Mouse (Mus musculus): Measurements from ENCODE around the gene Aebp2. TPM values are rescaled to one million over a fixed set of nuclear protein-coding genes. Genes with fewer than 3 reads are reported as not detected.
A peak's percentile ranks its signal among the peaks of the same experiment; 100 is the strongest.

Aebp2 gene
- polyA plus RNA-seq, 1 experiment from 2014 or later: 7.3 TPM

DNA sequence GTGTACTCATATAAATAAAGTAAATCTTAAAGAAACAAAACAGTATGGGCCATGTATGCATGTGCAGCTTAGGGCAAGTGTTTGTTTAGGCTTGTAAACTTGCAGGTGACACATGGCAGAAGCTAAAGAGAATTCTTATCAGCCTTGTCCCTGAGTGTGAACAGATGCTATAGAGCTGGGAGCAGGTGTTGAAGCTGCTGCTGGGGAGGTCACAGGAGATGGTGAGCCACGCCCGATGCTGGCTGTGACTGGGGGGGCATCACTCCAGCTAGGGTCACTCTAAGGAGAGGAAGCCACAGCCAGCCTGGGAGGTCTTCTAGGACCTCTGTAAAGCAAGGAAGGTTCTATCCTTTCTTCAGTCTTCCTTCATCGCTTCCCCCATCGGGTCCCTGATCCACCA, 53.6 kb downstream of the Aebp2 start:
- H3K27ac ChIP-seq: no peak overlapping the region
- no peak overlapping the region for H3K9ac ChIP-seq
- no peak overlapping the region for H3K4me2 ChIP-seq
- H3K27me3 ChIP-seq: no peaks in the 10 kb centered on the region
- H3K9me3 ChIP-seq (replicated peaks): no peaks in the 10 kb centered on the region
- no peak overlapping the region for H3K4me3 ChIP-seq
- H3K36me3 ChIP-seq: no peaks in the 10 kb centered on the region
- whole genome bisulfite sequencing: 87% methylated on average over 4 of the region's 4 CpGs
- no peak for ATAC-seq (replicated peaks; ENCODE audit: insufficient number of reproducible peaks, insufficient read depth, low FRiP score, low read depth)
- H3K4me1 ChIP-seq (replicated peaks): peaks cover 26% of the 10 kb centered on the region

DNA sequence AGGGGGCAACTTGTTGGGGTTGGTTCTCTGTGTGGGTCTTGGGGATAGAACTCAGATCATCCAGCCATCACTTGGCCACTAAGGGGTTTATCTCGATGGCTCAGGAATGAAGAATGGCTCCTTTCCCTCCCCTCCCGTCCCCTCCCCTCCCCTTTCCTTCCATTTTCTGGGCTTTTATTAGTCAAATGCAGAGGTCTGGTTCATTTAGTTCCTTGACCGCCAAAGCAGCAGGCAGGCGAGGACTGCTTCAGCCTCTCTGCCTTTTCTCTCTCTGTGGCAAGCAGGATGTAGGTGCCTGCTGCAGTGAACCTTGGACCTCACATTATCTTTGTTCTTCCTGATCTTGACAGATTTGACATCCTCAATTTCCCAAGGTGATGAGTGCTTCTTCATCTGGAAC, 54.6 kb downstream of the Aebp2 start:
- peaks cover 26% of the 10 kb centered on the region for H3K4me1 ChIP-seq (replicated peaks)
- no peaks in the 10 kb centered on the region for H3K9me3 ChIP-seq (replicated peaks)
- no peaks in the 10 kb centered on the region for H3K36me3 ChIP-seq
- no peak for ATAC-seq (replicated peaks; ENCODE audit: insufficient number of reproducible peaks, insufficient read depth, low FRiP score, low read depth)
- no peak overlapping the region for H3K4me3 ChIP-seq
- H3K4me2 ChIP-seq: no peak overlapping the region
- WGBS: 58% methylated on average over 4 of the region's 4 CpGs
- no peak overlapping the region for H3K27ac ChIP-seq
- no peaks in the 10 kb centered on the region for H3K27me3 ChIP-seq
- no peak overlapping the region for H3K9ac ChIP-seq

DNA sequence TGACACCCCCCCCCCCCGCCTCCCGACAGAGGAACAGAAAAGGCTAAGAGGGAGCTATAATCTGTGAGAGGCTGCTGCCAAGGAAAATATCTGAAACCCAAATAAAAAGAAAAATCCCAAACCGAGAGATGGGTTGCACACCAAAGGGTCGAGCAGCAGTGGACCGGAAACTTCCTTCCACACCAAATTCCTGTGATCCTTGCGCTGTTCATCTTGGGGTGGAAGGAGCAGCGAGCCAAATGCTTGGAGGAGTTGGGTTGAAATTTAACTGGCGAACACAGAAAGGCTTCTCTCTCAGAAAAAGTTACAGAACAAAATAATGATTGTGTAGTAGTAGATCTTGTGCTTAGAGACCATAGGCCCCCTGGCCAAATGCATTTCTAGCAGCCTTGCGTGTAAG, 55.5 kb downstream of the Aebp2 start:
- ATAC-seq (replicated peaks; ENCODE audit: insufficient number of reproducible peaks, insufficient read depth, low FRiP score, low read depth): no peak

GRCm38 (mm10) chr6:140678658-140679271, 56.3 kb downstream of the Aebp2 start:
- no peak overlapping the region for H3K4me3 ChIP-seq
- no peak overlapping the region for H3K4me2 ChIP-seq
- ATAC-seq (replicated peaks; ENCODE audit: insufficient number of reproducible peaks, insufficient read depth, low FRiP score, low read depth): no peak
- 0 out of 2 replicates have a peak overlapping the region, but pooled peaks have one; percentile 1 for H3K27ac ChIP-seq
- H3K9me3 ChIP-seq (replicated peaks): no peaks in the 10 kb centered on the region
- 31% methylated on average over 15 of the region's 15 CpGs for WGBS
- no peaks in the 10 kb centered on the region for H3K27me3 ChIP-seq
- H3K4me1 ChIP-seq (replicated peaks): peaks cover 31% of the 10 kb centered on the region
- no peaks in the 10 kb centered on the region for H3K36me3 ChIP-seq
- H3K9ac ChIP-seq: no peak overlapping the region

More for the DNA sequence above, 55.5 kb downstream of the Aebp2 start:
- Histone ChIP-seq H3K4me2 (no peak overlapping the region), H3K27ac (no peak overlapping the region), H3K9me3 (replicated peaks) (no peaks in the 10 kb centered on the region), H3K9ac (no peak overlapping the region), H3K4me1 (replicated peaks) (peaks cover 29% of the 10 kb centered on the region), H3K36me3 (no peaks in the 10 kb centered on the region), H3K4me3 (no peak overlapping the region), H3K27me3 (no peaks in the 10 kb centered on the region)
- WGBS: 63% methylated on average over 9 of the region's 9 CpGs

GRCm38 (mm10) chr6:140680713-140681112, 58.2 kb downstream of the Aebp2 start:
- Histone ChIP-seq H3K36me3 (no peaks in the 10 kb centered on the region), H3K4me3 (no peak overlapping the region), H3K9ac (no peak overlapping the region), H3K9me3 (replicated peaks) (no peaks in the 10 kb centered on the region), H3K27ac (no peak overlapping the region), H3K4me2 (no peak overlapping the region), H3K4me1 (replicated peaks) (peaks cover 28% of the 10 kb centered on the region), H3K27me3 (no peaks in the 10 kb centered on the region)
- ATAC-seq (replicated peaks; ENCODE audit: insufficient number of reproducible peaks, insufficient read depth, low FRiP score, low read depth): no peak; the same call in 1 of the 2 replicates
- 67% methylated on average over 7 of the region's 7 CpGs for WGBS

- Histone ChIP-seq H3K4me2 (0 out of 2 replicates have a peak overlapping the region, but pooled peaks have one; percentile 23), H3K9me3 (replicated peaks) (no peaks in the 10 kb centered on the region), H3K27me3 (no peaks in the 10 kb centered on the region), H3K4me1 (replicated peaks) (peaks cover 23% of the 10 kb centered on the region), H3K36me3 (no peaks in the 10 kb centered on the region), H3K27ac (no peak overlapping the region), H3K4me3 (no peak overlapping the region), H3K9ac (no peak overlapping the region)
- 26% methylated on average over 13 of the region's 13 CpGs for WGBS
- no peak; the same call in 1 of the 2 replicates for ATAC-seq (replicated peaks; ENCODE audit: insufficient number of reproducible peaks, insufficient read depth, low FRiP score, low read depth)
These were observed 60.4 kb downstream of the Aebp2 start for GRCm38 (mm10) chr6:140682829-140683228.

GRCm38 (mm10) chr6:140684403-140684802, 61.9 kb downstream of the Aebp2 start:
- Histone ChIP-seq H3K27ac (no peak overlapping the region), H3K9me3 (replicated peaks) (no peaks in the 10 kb centered on the region), H3K9ac (no peak overlapping the region), H3K4me3 (no peak overlapping the region), H3K27me3 (no peaks in the 10 kb centered on the region), H3K4me1 (replicated peaks) (peaks cover 10% of the 10 kb centered on the region), H3K4me2 (no peak overlapping the region), H3K36me3 (no peaks in the 10 kb centered on the region)
- ATAC-seq (replicated peaks; ENCODE audit: insufficient number of reproducible peaks, insufficient read depth, low FRiP score, low read depth): no peak
- 87% methylated on average over 11 of the region's 11 CpGs for WGBS

- WGBS: 72% methylated on average over 16 of the region's 16 CpGs
- Histone ChIP-seq H3K9me3 (replicated peaks) (no peaks in the 10 kb centered on the region), H3K9ac (no peak overlapping the region), H3K4me1 (replicated peaks) (0 out of 2 replicates have a peak, but pooled peaks cover 3% of the 10 kb centered on the region), H3K36me3 (no peaks in the 10 kb centered on the region), H3K27ac (peak overlapping the region; percentile 32), H3K27me3 (no peaks in the 10 kb centered on the region), H3K4me3 (no peak overlapping the region), H3K4me2 (no peak overlapping the region)
- ATAC-seq (replicated peaks; ENCODE audit: insufficient number of reproducible peaks, insufficient read depth, low FRiP score, low read depth): peak; percentile 31; the same call in 1 of the 2 replicates
These were observed 67.3 kb downstream of the Aebp2 start for GRCm38 (mm10) chr6:140689617-140690404.

GRCm38 (mm10) chr6:140692160-140692559, 69.7 kb downstream of the Aebp2 start:
- no peak overlapping the region for H3K4me3 ChIP-seq
- H3K9ac ChIP-seq: no peak overlapping the region
- H3K9me3 ChIP-seq (replicated peaks): no peaks in the 10 kb centered on the region
- H3K36me3 ChIP-seq: no peaks in the 10 kb centered on the region
- WGBS: 82% methylated on average over 6 of the region's 6 CpGs
- no peak overlapping the region for H3K27ac ChIP-seq
- H3K4me1 ChIP-seq (replicated peaks): 0 out of 2 replicates have a peak, but pooled peaks cover 3% of the 10 kb centered on the region
- no peak overlapping the region for H3K4me2 ChIP-seq
- H3K27me3 ChIP-seq: no peaks in the 10 kb centered on the region
- ATAC-seq (replicated peaks; ENCODE audit: insufficient number of reproducible peaks, insufficient read depth, low FRiP score, low read depth): no peak

DNA sequence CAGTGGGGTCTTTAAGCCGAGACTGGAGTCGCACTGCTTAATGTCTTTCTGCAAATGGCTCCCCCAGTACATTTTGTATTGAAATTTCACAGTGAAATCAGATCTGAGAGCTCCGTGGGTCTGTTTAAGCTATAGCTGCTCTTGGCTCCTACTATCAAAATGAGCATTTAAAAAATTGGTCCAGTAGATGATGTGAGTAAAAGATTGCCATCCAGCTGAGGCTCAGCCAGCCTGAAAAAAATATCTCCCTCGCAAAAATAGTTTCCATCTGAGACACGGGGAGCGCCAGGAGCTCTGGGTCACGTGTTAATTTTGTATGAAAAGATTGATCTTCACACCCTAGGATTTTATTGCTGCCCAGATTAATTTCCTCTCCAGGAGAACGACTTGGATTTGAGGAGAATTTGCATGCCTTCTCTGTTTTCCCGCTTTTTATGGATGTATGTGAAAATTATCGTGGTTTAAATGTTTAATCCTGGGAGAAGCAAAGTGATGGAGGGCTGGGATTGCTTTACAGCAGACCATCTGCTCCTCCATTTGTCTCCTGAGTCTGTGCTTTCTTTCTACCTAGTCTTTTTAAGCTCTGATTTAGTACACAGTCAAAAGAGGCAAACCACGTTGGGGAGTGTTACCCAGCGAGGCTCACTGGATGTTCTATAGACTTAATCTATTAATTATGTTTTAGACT, 73.9 kb downstream of the Aebp2 start:
- WGBS: 65% methylated on average over 12 of the region's 12 CpGs
- no peak for ATAC-seq (replicated peaks; ENCODE audit: insufficient number of reproducible peaks, insufficient read depth, low FRiP score, low read depth)
- H3K9ac ChIP-seq: no peak overlapping the region
- H3K27ac ChIP-seq: no peak overlapping the region
- no peaks in the 10 kb centered on the region for H3K9me3 ChIP-seq (replicated peaks)
- H3K36me3 ChIP-seq: no peaks in the 10 kb centered on the region
- H3K4me1 ChIP-seq (replicated peaks): no peaks in the 10 kb centered on the region
- no peak overlapping the region for H3K4me3 ChIP-seq
- H3K4me2 ChIP-seq: no peak overlapping the region
- H3K27me3 ChIP-seq: no peaks in the 10 kb centered on the region

GRCm38 (mm10) chr6:140697994-140698393, 75.5 kb downstream of the Aebp2 start:
- no peak overlapping the region for H3K27ac ChIP-seq
- no peaks in the 10 kb centered on the region for H3K9me3 ChIP-seq (replicated peaks)
- H3K4me1 ChIP-seq (replicated peaks): no peaks in the 10 kb centered on the region
- WGBS: 87% methylated on average over 11 of the region's 11 CpGs
- H3K9ac ChIP-seq: no peak overlapping the region
- no peak overlapping the region for H3K4me3 ChIP-seq
- no peaks in the 10 kb centered on the region for H3K36me3 ChIP-seq
- H3K4me2 ChIP-seq: no peak overlapping the region
- H3K27me3 ChIP-seq: no peaks in the 10 kb centered on the region
- no peak for ATAC-seq (replicated peaks; ENCODE audit: insufficient number of reproducible peaks, insufficient read depth, low FRiP score, low read depth)
